Mouse (Mus musculus): ENCODE data around the gene Cdc42bpg. TPM values are rescaled to one million over a fixed set of nuclear protein-coding genes. Genes with fewer than 3 reads are reported as not detected.

Cdc42bpg gene
- polyA plus RNA-seq (2015; fragmentation: Illumina TruSeq; extraction: RNeasy Lipid Tissue Mini Kit (QIAGEN cat#74804); ENCODE audit: low read depth, low replicate concordance), result 2.4 TPM

DNA sequence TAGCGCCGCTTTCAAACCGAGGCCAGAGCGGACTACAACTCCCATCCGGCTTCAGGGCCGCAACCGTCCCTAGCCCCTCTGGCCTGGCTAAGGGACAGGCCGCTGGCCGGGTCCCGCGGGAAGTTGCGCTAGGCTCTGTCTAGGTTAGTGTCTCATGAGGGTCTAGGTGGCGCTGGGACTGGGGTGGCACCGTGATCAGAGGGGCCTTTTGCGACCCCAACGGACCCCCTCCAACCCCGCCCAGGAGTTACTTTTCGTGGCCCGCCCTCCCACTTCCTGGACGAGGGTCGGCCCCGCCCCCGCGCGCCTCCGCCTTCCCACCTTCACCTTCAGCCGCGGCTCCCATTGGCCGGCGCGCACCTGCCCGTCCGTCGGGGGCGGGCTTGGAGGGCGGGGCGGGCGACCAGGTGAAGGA lies at the start of gene Cdc42bpg:
Cdc42bpg (plus strand) TSS at position 320 of the 415 bp plus-strand sequence.

DNA sequence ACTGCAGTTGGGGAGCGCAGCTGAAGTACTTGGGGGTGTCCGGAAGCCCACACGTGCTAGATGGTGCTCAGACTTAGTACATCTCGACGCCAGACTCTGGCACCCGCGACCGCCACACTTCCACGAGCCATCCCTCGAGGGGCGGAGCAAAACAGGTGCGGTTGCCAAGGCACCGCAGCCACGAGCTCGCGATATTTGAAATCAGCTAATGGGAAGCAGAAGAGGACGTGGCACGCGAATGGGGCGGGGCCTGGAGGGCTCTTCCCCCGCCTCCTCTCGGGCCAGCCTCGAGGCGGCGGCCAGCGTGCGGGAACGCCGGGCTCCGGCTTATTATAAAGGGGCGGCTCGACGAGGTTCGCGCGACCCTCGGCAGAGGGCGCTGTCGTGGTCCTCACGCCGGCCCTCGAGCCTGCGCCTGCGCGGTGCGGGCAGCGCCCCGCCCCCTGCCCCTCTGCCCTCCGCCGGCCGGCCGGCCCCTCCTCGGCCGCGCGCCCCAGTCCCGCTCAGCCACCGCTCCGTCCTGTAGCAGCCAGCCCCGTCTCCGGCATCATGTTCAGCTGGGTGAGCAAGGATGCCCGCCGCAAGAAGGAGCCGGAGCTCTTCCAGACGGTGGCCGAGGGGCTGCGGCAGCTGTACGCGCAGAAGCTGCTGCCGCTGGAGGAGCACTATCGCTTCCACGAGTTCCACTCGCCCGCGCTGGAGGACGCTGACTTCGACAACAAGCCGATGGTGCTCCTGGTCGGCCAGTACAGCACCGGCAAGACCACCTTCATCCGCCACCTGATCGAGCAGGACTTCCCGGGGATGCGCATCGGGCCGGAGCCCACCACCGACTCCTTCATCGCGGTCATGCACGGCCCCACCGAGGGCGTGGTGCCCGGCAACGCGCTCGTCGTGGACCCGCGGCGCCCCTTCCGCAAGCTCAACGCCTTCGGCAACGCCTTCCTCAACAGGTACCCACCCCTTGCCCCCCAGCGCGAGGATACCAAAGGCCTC lies 29.5 kb upstream of the Cdc42bpg start, which contains the start of gene Ehd1:
Ehd1 (plus strand) TSS at position 300 of the 996 bp plus-strand sequence.

DNA sequence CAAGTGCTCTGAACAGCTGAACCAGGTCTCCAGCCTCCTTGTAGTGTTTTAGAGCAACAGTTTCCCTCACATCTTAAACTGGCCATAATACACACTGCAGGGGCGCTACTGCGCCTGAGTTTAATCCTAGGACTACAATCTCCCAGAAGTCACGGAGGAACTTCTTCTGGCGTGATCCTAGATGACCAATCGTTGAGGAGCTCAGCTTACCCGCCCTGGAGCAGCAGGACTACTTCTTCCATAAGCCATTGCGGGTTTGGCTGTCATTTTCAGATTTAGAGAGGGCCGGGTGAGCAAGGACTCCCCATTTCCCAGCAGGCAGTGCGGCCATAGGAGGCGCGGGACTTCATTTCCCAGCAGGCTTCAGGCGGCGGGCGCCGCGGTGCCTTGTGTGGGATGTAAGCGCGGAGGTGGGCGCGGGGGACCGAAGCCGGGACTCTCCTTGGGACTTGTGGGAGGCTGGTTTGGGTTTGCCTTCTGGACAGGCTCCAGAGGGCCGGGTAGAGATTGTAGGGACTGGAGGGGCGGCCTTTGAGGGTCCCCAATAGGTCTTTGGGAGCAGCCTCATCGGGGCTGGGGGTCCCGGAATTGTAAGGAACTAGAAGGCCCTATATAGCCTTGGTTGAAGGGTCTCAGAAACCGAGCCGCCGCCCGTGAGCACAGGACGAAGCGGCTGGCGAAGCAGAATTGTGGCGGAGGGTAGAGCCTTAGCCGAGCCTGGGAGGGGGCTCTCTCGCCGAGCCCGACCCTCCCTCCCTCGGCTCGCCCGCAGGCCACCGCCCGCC lies 28.6 kb downstream of the Cdc42bpg start, which contains the start of gene Men1:
Men1 (plus strand) TSS at position 307 of the 785 bp plus-strand sequence.

DNA sequence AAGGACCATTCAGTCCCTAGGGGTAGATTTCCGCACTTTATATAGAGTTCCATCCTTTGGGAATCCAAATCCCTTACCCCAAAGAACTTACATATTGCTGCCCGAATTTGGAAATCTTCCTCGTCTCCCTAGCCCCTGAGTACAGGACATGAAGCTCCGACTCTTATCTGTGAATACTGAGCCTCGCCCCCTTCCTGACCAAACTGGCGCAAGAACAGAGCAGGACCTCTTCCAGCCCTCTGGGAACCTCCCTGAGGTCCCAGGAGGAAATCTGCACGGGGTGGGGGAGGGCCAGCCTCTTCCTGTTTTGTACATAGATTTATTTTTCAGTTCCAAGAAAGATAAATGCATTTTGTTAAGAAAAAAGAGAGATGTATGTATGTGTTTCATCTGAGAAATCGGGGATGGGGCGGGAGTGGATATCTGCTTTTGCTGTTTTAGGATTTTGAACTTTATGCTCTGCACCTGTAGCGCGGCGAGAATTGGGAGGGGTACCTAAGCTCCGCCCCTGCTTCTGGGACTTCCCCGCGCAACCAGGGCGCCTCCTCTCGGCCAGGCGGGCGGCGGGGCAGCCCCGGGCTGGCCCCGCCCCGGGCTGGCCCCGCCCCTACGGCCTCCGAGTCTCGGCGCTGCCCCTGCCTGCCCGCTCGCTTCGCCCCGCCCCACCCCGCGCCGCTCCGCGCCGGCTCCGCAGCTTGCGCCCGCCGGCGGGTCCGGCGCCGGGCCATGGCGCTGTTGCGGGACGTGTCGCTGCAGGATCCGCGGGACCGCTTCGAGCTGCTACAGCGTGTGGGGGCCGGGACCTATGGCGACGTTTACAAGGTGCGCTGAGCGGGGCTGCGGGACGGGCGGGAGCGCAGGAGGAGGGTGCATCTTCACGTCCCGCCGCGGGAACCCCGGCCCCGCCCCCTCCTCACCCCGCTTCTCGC lies 34.5 kb downstream of the Cdc42bpg start, which contains the start of gene Map4k2:
Map4k2 (plus strand) TSS at position 612 of the 929 bp plus-strand sequence.

DNA sequence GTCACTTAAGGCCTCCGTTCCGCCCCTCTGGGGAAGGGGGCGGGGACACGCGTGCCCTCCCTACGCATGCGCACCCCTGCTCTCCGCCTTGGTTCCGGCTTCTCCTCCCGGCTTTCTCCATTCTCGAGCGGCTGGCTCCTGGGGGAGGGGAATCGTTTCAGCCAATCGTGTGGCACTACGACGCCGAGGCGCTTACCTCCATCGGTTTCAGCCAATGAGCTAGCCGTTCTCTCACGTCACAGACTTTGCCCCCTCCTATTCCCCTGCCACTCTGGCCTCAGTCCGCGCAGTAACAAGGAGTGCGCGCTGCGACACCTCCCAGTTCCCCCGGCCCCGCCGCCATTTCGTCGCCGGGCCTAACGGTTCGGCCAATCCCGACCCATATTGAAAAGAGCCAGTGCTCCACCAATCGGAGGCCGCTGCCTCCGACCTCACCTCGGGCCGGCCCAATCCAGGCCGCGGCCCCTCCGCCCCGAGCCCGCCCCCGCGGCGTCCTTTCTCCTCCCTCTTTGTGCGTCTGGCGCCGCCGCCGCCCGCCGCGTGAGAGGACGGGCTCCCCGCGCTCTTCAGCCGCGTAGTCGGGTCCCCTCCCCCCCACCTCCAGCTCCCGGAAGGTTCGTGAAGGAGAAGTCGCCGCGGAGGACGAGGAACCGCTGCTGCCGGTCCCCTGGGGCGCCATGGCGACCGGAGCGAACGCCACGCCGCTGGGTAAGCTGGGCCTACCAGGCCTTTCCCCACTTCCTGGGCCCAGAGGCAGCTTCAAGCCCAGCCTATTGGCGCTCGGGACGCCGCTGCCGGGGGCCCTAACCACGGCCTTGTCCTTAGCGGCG lies 57.4 kb downstream of the Cdc42bpg start, which contains the start of gene Sf1:
Sf1 (plus strand) TSS at position 280 of the 830 bp plus-strand sequence.

Other genes with a start within 250 kb of the Cdc42bpg start
- gene Mrpl49, start 248.7 kb upstream of the Cdc42bpg start, polyA plus RNA-seq (2015; fragmentation: Illumina TruSeq; extraction: RNeasy Lipid Tissue Mini Kit (QIAGEN cat#74804); ENCODE audit: low read depth, low replicate concordance), result 61.3 TPM
- gene Fau, start 248.6 kb upstream of the Cdc42bpg start, polyA plus RNA-seq (2015; fragmentation: Illumina TruSeq; extraction: RNeasy Lipid Tissue Mini Kit (QIAGEN cat#74804); ENCODE audit: low read depth, low replicate concordance), result 1,093 TPM
- 30.1 TPM for gene Znhit2, start 245.3 kb upstream of the Cdc42bpg start, polyA plus RNA-seq (2015; fragmentation: Illumina TruSeq; extraction: RNeasy Lipid Tissue Mini Kit (QIAGEN cat#74804); ENCODE audit: low read depth, low replicate concordance)
- 37.3 TPM for gene Tm7sf2, start 238.1 kb upstream of the Cdc42bpg start, polyA plus RNA-seq (2015; fragmentation: Illumina TruSeq; extraction: RNeasy Lipid Tissue Mini Kit (QIAGEN cat#74804); ENCODE audit: low read depth, low replicate concordance)
- gene Vps51, start 229.2 kb upstream of the Cdc42bpg start, polyA plus RNA-seq (2015; fragmentation: Illumina TruSeq; extraction: RNeasy Lipid Tissue Mini Kit (QIAGEN cat#74804); ENCODE audit: low read depth, low replicate concordance), result 58.5 TPM
- gene Tmem262, start 226.4 kb upstream of the Cdc42bpg start, polyA plus RNA-seq (2015; fragmentation: Illumina TruSeq; extraction: RNeasy Lipid Tissue Mini Kit (QIAGEN cat#74804); ENCODE audit: low read depth, low replicate concordance), result not detected
- gene Gm28374, start 224.2 kb upstream of the Cdc42bpg start, polyA plus RNA-seq (2015; fragmentation: Illumina TruSeq; extraction: RNeasy Lipid Tissue Mini Kit (QIAGEN cat#74804); ENCODE audit: low read depth, low replicate concordance), result not detected
- gene Zfpl1, start 221.5 kb upstream of the Cdc42bpg start, polyA plus RNA-seq (2015; fragmentation: Illumina TruSeq; extraction: RNeasy Lipid Tissue Mini Kit (QIAGEN cat#74804); ENCODE audit: low read depth, low replicate concordance), result 47.7 TPM
- 0.42 TPM for gene Cdca5, start 221.5 kb upstream of the Cdc42bpg start, polyA plus RNA-seq (2015; fragmentation: Illumina TruSeq; extraction: RNeasy Lipid Tissue Mini Kit (QIAGEN cat#74804); ENCODE audit: low read depth, low replicate concordance)
- gene AC131692.1, start 212.0 kb upstream of the Cdc42bpg start, polyA plus RNA-seq (2015; fragmentation: Illumina TruSeq; extraction: RNeasy Lipid Tissue Mini Kit (QIAGEN cat#74804); ENCODE audit: low read depth, low replicate concordance), result not detected
- gene Naaladl1, start 200.7 kb upstream of the Cdc42bpg start, polyA plus RNA-seq (2015; fragmentation: Illumina TruSeq; extraction: RNeasy Lipid Tissue Mini Kit (QIAGEN cat#74804); ENCODE audit: low read depth, low replicate concordance), result not detected
- 16.8 TPM for gene Sac3d1, start 187.8 kb upstream of the Cdc42bpg start, polyA plus RNA-seq (2015; fragmentation: Illumina TruSeq; extraction: RNeasy Lipid Tissue Mini Kit (QIAGEN cat#74804); ENCODE audit: low read depth, low replicate concordance)
- 39.0 TPM for gene Snx15, start 178.2 kb upstream of the Cdc42bpg start, polyA plus RNA-seq (2015; fragmentation: Illumina TruSeq; extraction: RNeasy Lipid Tissue Mini Kit (QIAGEN cat#74804); ENCODE audit: low read depth, low replicate concordance)
- not detected for gene Batf2, start 165.5 kb upstream of the Cdc42bpg start, polyA plus RNA-seq (2015; fragmentation: Illumina TruSeq; extraction: RNeasy Lipid Tissue Mini Kit (QIAGEN cat#74804); ENCODE audit: low read depth, low replicate concordance)
- gene Arl2, start 164.9 kb upstream of the Cdc42bpg start, polyA plus RNA-seq (2015; fragmentation: Illumina TruSeq; extraction: RNeasy Lipid Tissue Mini Kit (QIAGEN cat#74804); ENCODE audit: low read depth, low replicate concordance), result 91.3 TPM
- not detected for gene Majin, start 122.1 kb upstream of the Cdc42bpg start, polyA plus RNA-seq (2015; fragmentation: Illumina TruSeq; extraction: RNeasy Lipid Tissue Mini Kit (QIAGEN cat#74804); ENCODE audit: low read depth, low replicate concordance)
- gene Gpha2, start 80.1 kb upstream of the Cdc42bpg start, polyA plus RNA-seq (2015; fragmentation: Illumina TruSeq; extraction: RNeasy Lipid Tissue Mini Kit (QIAGEN cat#74804); ENCODE audit: low read depth, low replicate concordance), result not detected
- 120 TPM for gene Ppp2r5b, start 70.6 kb upstream of the Cdc42bpg start, polyA plus RNA-seq (2015; fragmentation: Illumina TruSeq; extraction: RNeasy Lipid Tissue Mini Kit (QIAGEN cat#74804); ENCODE audit: low read depth, low replicate concordance)
- 18.9 TPM for gene Atg2a, start 64.8 kb upstream of the Cdc42bpg start, polyA plus RNA-seq (2015; fragmentation: Illumina TruSeq; extraction: RNeasy Lipid Tissue Mini Kit (QIAGEN cat#74804); ENCODE audit: low read depth, low replicate concordance)
- gene Ehd1, start 29.7 kb upstream of the Cdc42bpg start, polyA plus RNA-seq (2015; fragmentation: Illumina TruSeq; extraction: RNeasy Lipid Tissue Mini Kit (QIAGEN cat#74804); ENCODE audit: low read depth, low replicate concordance), result 27.8 TPM
- 44.9 TPM for gene Men1, start 28.5 kb downstream of the Cdc42bpg start, polyA plus RNA-seq (2015; fragmentation: Illumina TruSeq; extraction: RNeasy Lipid Tissue Mini Kit (QIAGEN cat#74804); ENCODE audit: low read depth, low replicate concordance)
- gene Map4k2, start 34.7 kb downstream of the Cdc42bpg start, polyA plus RNA-seq (2015; fragmentation: Illumina TruSeq; extraction: RNeasy Lipid Tissue Mini Kit (QIAGEN cat#74804); ENCODE audit: low read depth, low replicate concordance), result 71.5 TPM
- 147 TPM for gene Sf1, start 57.2 kb downstream of the Cdc42bpg start, polyA plus RNA-seq (2015; fragmentation: Illumina TruSeq; extraction: RNeasy Lipid Tissue Mini Kit (QIAGEN cat#74804); ENCODE audit: low read depth, low replicate concordance)
- 41.5 TPM for gene Pygm, start 77.9 kb downstream of the Cdc42bpg start, polyA plus RNA-seq (2015; fragmentation: Illumina TruSeq; extraction: RNeasy Lipid Tissue Mini Kit (QIAGEN cat#74804); ENCODE audit: low read depth, low replicate concordance)
- gene Rasgrp2, start 92.9 kb downstream of the Cdc42bpg start, polyA plus RNA-seq (2015; fragmentation: Illumina TruSeq; extraction: RNeasy Lipid Tissue Mini Kit (QIAGEN cat#74804); ENCODE audit: low read depth, low replicate concordance), result 93.5 TPM
- 190 TPM for gene Nrxn2, start 112.3 kb downstream of the Cdc42bpg start, polyA plus RNA-seq (2015; fragmentation: Illumina TruSeq; extraction: RNeasy Lipid Tissue Mini Kit (QIAGEN cat#74804); ENCODE audit: low read depth, low replicate concordance)
- 1.0 TPM for gene Slc22a12, start 236.6 kb downstream of the Cdc42bpg start, polyA plus RNA-seq (2015; fragmentation: Illumina TruSeq; extraction: RNeasy Lipid Tissue Mini Kit (QIAGEN cat#74804); ENCODE audit: low read depth, low replicate concordance)